Mouse (Mus musculus): ENCODE measurements around the gene Zfp459. TPM values are rescaled to one million over a fixed set of nuclear protein-coding genes. Genes with fewer than 3 reads are reported as not detected.
A peak's percentile ranks its signal among the peaks of the same experiment; 100 is the strongest.
"Not testable (repeated sequence)": the region's sequence is repeated elsewhere in the genome, so short reads cannot be mapped to it uniquely, and the experiment has no call there.

Gene Zfp459
- polyA plus RNA-seq, 1 experiment from 2014 or later, result 1.3 TPM

DNA sequence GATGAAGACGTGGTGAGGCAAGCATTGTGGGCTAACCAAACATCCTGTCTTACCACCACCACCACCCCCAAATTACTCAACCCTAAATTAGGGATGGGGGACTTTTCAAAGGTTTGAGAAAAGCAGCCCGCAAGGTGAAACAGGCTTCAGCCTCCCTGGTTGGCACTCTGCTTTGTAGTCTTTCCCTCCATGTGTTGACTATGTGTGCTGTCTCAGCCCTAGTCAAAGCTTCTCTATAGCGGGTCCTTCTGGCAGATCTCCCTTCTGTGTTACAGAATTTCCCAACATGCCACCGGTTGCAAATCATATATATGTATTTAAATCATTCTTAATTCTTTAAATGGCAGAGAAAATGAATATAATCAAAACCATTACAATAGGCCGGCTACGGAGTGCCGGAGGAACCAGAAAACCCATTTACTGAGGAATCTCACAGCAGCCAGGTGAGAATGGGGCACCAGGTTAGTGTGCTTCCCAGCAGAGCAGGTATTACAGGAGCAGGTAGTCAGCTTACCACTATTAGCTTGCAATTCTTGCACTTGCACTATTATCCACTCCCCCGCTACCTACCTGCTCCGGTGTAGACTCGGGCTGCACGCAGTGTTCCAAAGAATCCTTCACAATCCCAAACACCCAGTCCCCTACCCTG, 536 bp downstream of the Zfp459 start:
- Histone ChIP-seq H3K36me3 (ENCODE audit: control insufficient read depth, insufficient read depth, low read length) (no peaks in the 10 kb centered on the region), H3K27ac (ENCODE audit: low read length) (no peak overlapping the region), H3K4me1 (replicated peaks; ENCODE audit: control insufficient read depth, insufficient read depth, low read length) (no peaks in the 10 kb centered on the region), H3K9me3 (ENCODE audit: control insufficient read depth, low read length) (no peaks in the 10 kb centered on the region), H3K4me3 (ENCODE audit: low read length) (peak overlapping the region; percentile 66), H3K9ac (ENCODE audit: low read length) (peak overlapping the region; percentile 64), H3K4me2 (ENCODE audit: low read depth, low read length) (peak overlapping the region; percentile 75), H3K27me3 (ENCODE audit: control insufficient read depth, insufficient read depth, low read depth, low read length) (no peaks in the 10 kb centered on the region)
- peak; percentile 61 for ATAC-seq (ENCODE audit: low read depth)
- 26% methylated on average over 11 of the region's 11 CpGs for WGBS

DNA sequence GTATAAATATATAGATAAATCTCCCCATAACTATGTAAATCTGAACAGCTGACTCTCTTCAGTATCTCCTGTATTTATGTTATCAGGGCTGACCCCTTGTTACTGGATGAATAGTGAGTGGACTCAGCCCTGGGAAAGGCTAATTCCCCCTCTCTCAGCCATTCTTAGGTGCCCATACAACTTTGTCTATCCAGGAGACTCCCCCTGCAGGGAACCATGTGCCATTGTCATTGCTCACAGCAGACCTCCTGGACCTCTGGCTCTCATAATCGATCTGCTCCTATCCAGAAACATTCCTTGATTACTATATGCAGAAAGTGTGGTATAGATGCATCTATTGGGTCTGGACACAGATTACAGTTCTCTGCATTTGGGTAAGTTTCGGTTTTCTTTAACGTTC, 4.4 kb downstream of the Zfp459 start:
- ATAC-seq (ENCODE audit: low read depth), result no peak
- Histone ChIP-seq H3K27ac (ENCODE audit: low read length) (no peak overlapping the region), H3K4me2 (ENCODE audit: low read depth, low read length) (no peak overlapping the region), H3K9me3 (ENCODE audit: control insufficient read depth, low read length) (no peaks in the 10 kb centered on the region), H3K4me1 (replicated peaks; ENCODE audit: control insufficient read depth, insufficient read depth, low read length) (no peaks in the 10 kb centered on the region), H3K27me3 (ENCODE audit: control insufficient read depth, insufficient read depth, low read depth, low read length) (no peaks in the 10 kb centered on the region), H3K36me3 (ENCODE audit: control insufficient read depth, insufficient read depth, low read length) (no peaks in the 10 kb centered on the region), H3K4me3 (ENCODE audit: low read length) (no peak overlapping the region), H3K9ac (ENCODE audit: low read length) (no peak overlapping the region)
- WGBS, result 88% methylated on average over 3 of the region's 3 CpGs

DNA sequence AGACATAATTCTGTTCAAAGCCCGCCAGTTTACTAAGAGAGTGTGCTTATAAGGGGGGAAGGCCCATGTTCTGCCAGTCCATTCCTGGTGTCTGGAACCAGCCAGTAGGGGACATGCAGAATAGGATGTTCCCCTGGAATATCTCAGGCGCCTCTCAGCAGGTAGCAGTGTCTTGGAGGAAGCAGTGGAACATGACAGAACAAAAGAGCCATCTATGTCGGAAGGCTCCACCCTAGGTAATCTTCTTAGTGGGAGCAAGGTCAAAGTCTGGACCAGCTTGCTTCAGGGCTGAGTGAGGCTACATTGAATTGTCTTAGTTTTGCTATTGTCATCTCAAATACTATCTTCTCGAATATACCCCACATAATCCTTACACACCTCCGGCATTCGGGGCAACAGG, 5.5 kb downstream of the Zfp459 start:
- no peak for ATAC-seq (ENCODE audit: low read depth)
- Histone ChIP-seq H3K27ac (ENCODE audit: low read length) (no peak overlapping the region), H3K36me3 (ENCODE audit: control insufficient read depth, insufficient read depth, low read length) (no peaks in the 10 kb centered on the region), H3K9me3 (ENCODE audit: control insufficient read depth, low read length) (no peaks in the 10 kb centered on the region), H3K4me3 (ENCODE audit: low read length) (no peak overlapping the region), H3K27me3 (ENCODE audit: control insufficient read depth, insufficient read depth, low read depth, low read length) (no peaks in the 10 kb centered on the region), H3K4me1 (replicated peaks; ENCODE audit: control insufficient read depth, insufficient read depth, low read length) (no peaks in the 10 kb centered on the region), H3K4me2 (ENCODE audit: low read depth, low read length) (no peak overlapping the region), H3K9ac (ENCODE audit: low read length) (no peak overlapping the region)
- WGBS, result 88% methylated on average over 6 of the region's 6 CpGs

GRCm38 (mm10) chr13:67413634-67414033, 7.6 kb downstream of the Zfp459 start:
- not testable (repeated sequence) for H3K4me1 ChIP-seq (replicated peaks; ENCODE audit: control insufficient read depth, insufficient read depth, low read length); H3K36me3 ChIP-seq (ENCODE audit: control insufficient read depth, insufficient read depth, low read length); H3K27me3 ChIP-seq (ENCODE audit: control insufficient read depth, insufficient read depth, low read depth, low read length); H3K4me2 ChIP-seq (ENCODE audit: low read depth, low read length); H3K9ac ChIP-seq (ENCODE audit: low read length); H3K9me3 ChIP-seq (ENCODE audit: control insufficient read depth, low read length); H3K4me3 ChIP-seq (ENCODE audit: low read length); ATAC-seq (ENCODE audit: low read depth); H3K27ac ChIP-seq (ENCODE audit: low read length)
- WGBS, result 62% methylated on average over 3 of the region's 3 CpGs

DNA sequence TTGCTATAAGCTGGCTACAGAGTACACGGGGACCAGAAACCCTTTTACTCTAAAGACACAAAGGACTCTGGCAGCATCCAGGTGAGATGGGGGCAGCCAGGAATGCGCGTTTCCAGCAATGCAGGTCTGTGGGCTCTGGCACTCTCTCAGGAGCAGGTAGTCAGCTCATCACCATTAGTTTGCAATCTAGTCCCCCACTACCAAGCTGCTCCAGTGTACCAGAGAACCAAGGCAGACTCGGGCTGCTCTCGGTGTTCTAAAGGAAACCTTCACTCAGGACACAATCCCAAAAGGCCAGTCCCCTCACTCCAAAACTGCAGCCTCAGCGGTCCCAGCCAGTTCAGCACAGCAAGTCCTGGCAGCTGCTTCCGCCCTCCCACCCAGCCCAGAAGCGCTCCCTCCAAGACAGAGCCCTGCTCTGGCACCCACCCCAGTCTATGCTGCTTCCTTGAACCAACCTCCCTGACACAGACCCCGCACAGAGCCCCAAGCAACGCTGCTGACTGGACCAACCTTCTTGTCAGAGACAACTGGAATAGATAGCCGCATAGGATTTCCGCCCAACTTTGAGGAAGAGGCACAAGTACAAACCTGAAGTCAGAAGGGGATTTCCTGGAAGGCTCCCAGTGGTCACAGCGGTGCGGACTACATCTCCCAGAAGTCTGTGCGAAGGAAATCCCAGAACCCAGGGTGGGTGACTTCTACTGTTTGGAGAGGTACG, 21.9 kb downstream of the Zfp459 start, which contains the start of gene Zfp429:
Zfp429 (minus strand) TSS at position 637 of the 721 bp plus-strand sequence.
- WGBS, result 3% methylated on average over 13 of the region's 16 CpGs
- not testable (repeated sequence) for H3K4me1 ChIP-seq (replicated peaks; ENCODE audit: control insufficient read depth, insufficient read depth, low read length); H3K27me3 ChIP-seq (ENCODE audit: control insufficient read depth, insufficient read depth, low read depth, low read length); H3K9me3 ChIP-seq (ENCODE audit: control insufficient read depth, low read length); H3K36me3 ChIP-seq (ENCODE audit: control insufficient read depth, insufficient read depth, low read length)
- Histone ChIP-seq H3K9ac (ENCODE audit: low read length) (peak within 1 kb of the TSS; percentile 80), H3K4me3 (ENCODE audit: low read length) (peak within 1 kb of the TSS; percentile 77), H3K27ac (ENCODE audit: low read length) (peak within 1 kb of the TSS; percentile 55; the same call in 1 of the 2 replicates), H3K4me2 (ENCODE audit: low read depth, low read length) (peak within 1 kb of the TSS; percentile 60)
- ATAC-seq (ENCODE audit: low read depth), result peak; percentile 96

DNA sequence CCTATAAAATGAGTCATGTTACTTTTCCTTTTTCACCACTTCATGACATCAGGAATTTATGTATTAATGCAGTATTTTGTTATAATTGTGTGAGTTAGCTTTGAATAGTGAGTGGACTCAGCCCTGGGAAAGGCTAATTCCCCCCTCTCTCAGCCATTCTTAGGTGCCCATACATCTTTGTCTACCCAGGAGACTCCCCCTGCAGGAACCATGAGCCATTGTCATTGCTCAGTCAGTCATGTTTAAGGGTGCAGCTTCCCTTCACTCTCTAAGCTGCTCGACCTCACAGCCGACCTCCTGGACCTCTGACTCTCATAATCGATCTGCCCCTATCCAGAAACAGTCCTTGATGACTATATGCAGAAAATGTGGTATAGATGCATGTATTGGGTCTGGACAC, 45.0 kb downstream of the Zfp459 start:
- not testable (repeated sequence) for H3K4me3 ChIP-seq (ENCODE audit: low read length)
- WGBS, result 77% methylated on average over 3 of the region's 3 CpGs

GRCm38 (mm10) chr13:67375050-67375911, 45.9 kb downstream of the Zfp459 start, which contains the start of the genes Gm28041 and Zfp456:
TSS of gene Gm28041 (minus strand) at chr13:67375733.
TSS of gene Zfp456 (minus strand) at chr13:67375810.
- ATAC-seq (ENCODE audit: low read depth), result peak; percentile 98
- not testable (repeated sequence) for H3K4me1 ChIP-seq (replicated peaks; ENCODE audit: control insufficient read depth, insufficient read depth, low read length); H3K9me3 ChIP-seq (ENCODE audit: control insufficient read depth, low read length); H3K27ac ChIP-seq (ENCODE audit: low read length); H3K27me3 ChIP-seq (ENCODE audit: control insufficient read depth, insufficient read depth, low read depth, low read length); H3K36me3 ChIP-seq (ENCODE audit: control insufficient read depth, insufficient read depth, low read length)
- 15% methylated on average over 13 of the region's 15 CpGs for WGBS
- Histone ChIP-seq H3K9ac (ENCODE audit: low read length) (peak within 1 kb of the TSS; percentile 67), H3K4me3 (ENCODE audit: low read length) (peak within 1 kb of the TSS; percentile 64), H3K4me2 (ENCODE audit: low read depth, low read length) (peak within 1 kb of the TSS; percentile 65)

More for the DNA sequence above, 45.0 kb downstream of the Zfp459 start:
- not testable (repeated sequence) for H3K4me1 ChIP-seq (replicated peaks; ENCODE audit: control insufficient read depth, insufficient read depth, low read length); H3K9ac ChIP-seq (ENCODE audit: low read length); H3K9me3 ChIP-seq (ENCODE audit: control insufficient read depth, low read length); ATAC-seq (ENCODE audit: low read depth); H3K27ac ChIP-seq (ENCODE audit: low read length); H3K27me3 ChIP-seq (ENCODE audit: control insufficient read depth, insufficient read depth, low read depth, low read length); H3K36me3 ChIP-seq (ENCODE audit: control insufficient read depth, insufficient read depth, low read length); H3K4me2 ChIP-seq (ENCODE audit: low read depth, low read length)

- Histone ChIP-seq H3K4me2 (ENCODE audit: low read depth, low read length) (peak within 1 kb of the TSS; percentile 59), H3K4me1 (replicated peaks; ENCODE audit: control insufficient read depth, insufficient read depth, low read length) (peaks cover 10% of the 10 kb centered on the region), H3K27me3 (ENCODE audit: control insufficient read depth, insufficient read depth, low read depth, low read length) (no peaks in the 10 kb centered on the region), H3K27ac (ENCODE audit: low read length) (peak within 1 kb of the TSS; percentile 75), H3K9ac (ENCODE audit: low read length) (peak within 1 kb of the TSS; percentile 90), H3K36me3 (ENCODE audit: control insufficient read depth, insufficient read depth, low read length) (no peaks in the 10 kb centered on the region), H3K9me3 (ENCODE audit: control insufficient read depth, low read length) (no peaks in the 10 kb centered on the region), H3K4me3 (ENCODE audit: low read length) (peak within 1 kb of the TSS; percentile 97)
- peak; percentile 95 for ATAC-seq (ENCODE audit: low read depth)
- WGBS, result under 1% methylated on average over 15 of the region's 15 CpGs
Observed at GRCm38 (mm10) chr13:67360131-67360744, 61.0 kb downstream of the Zfp459 start, which contains the start of the genes Gm28044 and Zfp953. TSS of gene Gm28044 (minus strand) at chr13:67360536. TSS of gene Zfp953 (minus strand) at chr13:67360605.

Data from lung, embryonic 16.5 days (tissue).